Mouse (Mus musculus) lung, postnatal 0 days (tissue): ENCODE measurements at regions not wholly inside any gene's neighbourhood (a gene's known extent, or its start where the extent isn't known, plus 50 kb on each side); places are given as distances from the start of the nearest gene placed in this dataset.

ENCODE experiments used
- CTCF ChIP-seq: IDR thresholded peaks from 2 replicates; pipeline ENCODE4 v1.5.1; 2016; ENCODE audit warnings: antibody characterized with exemption, mild to moderate bottlenecking
- EP300 ChIP-seq: IDR thresholded peaks from 2 replicates; pipeline ENCODE4 v1.6.1; 2016; ENCODE audit warnings: antibody characterized with exemption, mild to moderate bottlenecking, control low read depth

GRCm38 (mm10) chr12:8093437-8093836, 114.5 kb upstream of the Ldah start:
- no peak for TF ChIP-seq CTCF
- no peak for TF ChIP-seq EP300
